Mouse (Mus musculus): ENCODE data around the gene H1fx.
"Not testable (repeated sequence)": the region's sequence is repeated elsewhere in the genome, so short reads cannot be mapped to it uniquely, and the experiment has no call there.

The H1fx gene

GRCm38 (mm10) chr6:87980374-87981029 lies 935 bp downstream of the H1fx start:
- peak; percentile 70 for DNase-seq

- DNase-seq, result no peak
Observed at GRCm38 (mm10) chr6:87979728-87980127, 1.7 kb downstream of the H1fx start.

- DNase-seq, result no peak
Observed at GRCm38 (mm10) chr6:87970041-87970440, 11.4 kb downstream of the H1fx start.

GRCm38 (mm10) chr6:87962457-87962856 lies 19.0 kb downstream of the H1fx start:
- DNase-seq, result not testable (repeated sequence)

GRCm38 (mm10) chr6:87942179-87942578 lies 39.3 kb downstream of the H1fx start:
- no peak for DNase-seq

- DNase-seq, result no peak
Observed at GRCm38 (mm10) chr6:87938941-87939340, 42.5 kb downstream of the H1fx start.

- DNase-seq, result no peak
Observed at GRCm38 (mm10) chr6:87937178-87937788, 44.2 kb downstream of the H1fx start.

- DNase-seq, result no peak
Observed at GRCm38 (mm10) chr6:87935037-87935436, 46.4 kb downstream of the H1fx start.
